Mouse (Mus musculus) testis, adult 2 months (tissue): ENCODE measurements around the gene Hmgn3.

Experiments used
- CTCF ChIP-seq: fragments of 200-500 bp; IDR thresholded peaks from 2 replicates; pipeline ENCODE4 v1.5.1; 2012; ENCODE audit warnings: low read depth, mild to moderate bottlenecking, inconsistent platforms, low read length, moderate library complexity; ENCODE audit not compliant: control insufficient read depth, insufficient read depth, insufficient replicate concordance
- POLR2A ChIP-seq: fragments of 200-500 bp; IDR thresholded peaks from 2 replicates; pipeline ENCODE4 v1.6.1; 2012; ENCODE audit warnings: low read depth, mild to moderate bottlenecking, inconsistent platforms, low read length, moderate library complexity; ENCODE audit not compliant: control insufficient read depth

- TF ChIP-seq POLR2A: no peak
- no peak for TF ChIP-seq CTCF
Measured at GRCm38 (mm10) chr9:83187752-83188151, 41.3 kb upstream of the Hmgn3 start.
